Mouse (Mus musculus) bone marrow macrophage, adult 2 months (primary cell): ENCODE results near the gene Slc16a3. TPM values are rescaled to one million over a fixed set of nuclear protein-coding genes. Genes with fewer than 3 reads are reported as not detected.

Experiments used
- H3K27ac ChIP-seq: 2 replicates; pipeline ENCODE4 v1.5.1; 2012; ENCODE audit warnings: low read depth, low read length; ENCODE audit not compliant: insufficient read depth
- H3K4me1 ChIP-seq: 2 replicates; pipeline ENCODE4 v1.6.1; 2012; ENCODE audit warnings: low read length; ENCODE audit not compliant: control insufficient read depth, insufficient read depth
- H3K4me3 ChIP-seq: 2 replicates; pipeline ENCODE4 v1.5.1; 2012; ENCODE audit warnings: mild to moderate bottlenecking, low read length, moderate library complexity; ENCODE audit not compliant: insufficient read depth
- CTCF ChIP-seq: IDR thresholded peaks from 2 replicates; pipeline ENCODE4 v1.5.1; 2012; ENCODE audit warnings: low read depth, mild to moderate bottlenecking, low read length, moderate library complexity
- POLR2A ChIP-seq: IDR thresholded peaks from 2 replicates; pipeline ENCODE4 v1.6.1; 2012; ENCODE audit warnings: mild to moderate bottlenecking, low read depth, low read length, borderline replicate concordance
- polyA plus RNA-seq: library from polyadenylated mRNA; stranded (reverse); fragments of >200 nt; gene quantifications from 2 replicates; pipeline ENCODE4 v1.2.4, GENCODE M21; 2012; ENCODE audit not compliant: missing spikeins, insufficient read depth, insufficient read length

The Slc16a3 gene
- polyA plus RNA-seq, 1 experiment, result 45.2 TPM

DNA sequence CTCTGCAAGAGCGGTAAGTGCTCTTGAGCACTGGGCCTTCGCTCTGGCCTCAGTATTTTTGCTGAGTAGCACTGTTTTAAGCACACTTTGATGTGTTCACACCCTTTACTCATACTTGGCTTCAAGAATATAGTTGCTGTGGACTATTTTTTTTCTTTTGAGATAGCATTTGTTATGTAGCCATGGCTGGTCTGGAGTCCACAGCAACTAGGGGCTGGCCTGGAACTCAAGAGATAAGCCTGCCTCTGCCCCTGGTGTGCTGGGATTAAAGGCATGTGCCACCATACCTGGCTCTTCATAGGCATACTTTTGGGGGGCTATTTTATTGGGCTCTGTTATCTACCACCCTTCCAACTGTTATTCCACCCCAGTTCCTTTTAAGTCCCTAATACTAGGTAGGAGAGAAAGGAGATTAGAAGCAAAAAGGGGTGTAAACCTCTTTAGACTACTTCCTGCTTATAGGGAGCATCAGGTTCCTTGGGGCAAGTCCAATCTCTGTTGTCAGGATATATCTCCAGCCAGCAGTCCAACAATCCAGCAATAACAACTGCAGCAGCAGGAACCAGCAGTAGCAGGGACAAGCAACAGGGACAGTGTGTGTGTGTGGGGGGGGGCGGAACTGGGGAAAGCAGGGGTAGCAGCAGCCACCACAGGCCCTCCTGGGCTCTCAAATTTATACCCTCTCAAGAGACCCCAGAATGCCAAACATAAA lies 61.9 kb downstream of the Slc16a3 start:
- no peak overlapping the region for H3K27ac ChIP-seq
- no peak overlapping the region for H3K4me3 ChIP-seq
- no peak for TF ChIP-seq CTCF
- TF ChIP-seq POLR2A, result no peak
- no peaks in the 10 kb centered on the region for H3K4me1 ChIP-seq

Other genes with a start within 250 kb of the Slc16a3 start
- gene Cenpx, start 234.7 kb upstream of the Slc16a3 start, polyA plus RNA-seq, result 109 and 110 TPM in 2 replicates
- 34.3 and 46.1 TPM in 2 replicates for gene Lrrc45, start 234.6 kb upstream of the Slc16a3 start, polyA plus RNA-seq
- 14.3 and 18.1 TPM in 2 replicates for gene Rac3, start 227.0 kb upstream of the Slc16a3 start, polyA plus RNA-seq
- 65.0 and 65.6 TPM in 2 replicates for gene Dcxr, start 221.2 kb upstream of the Slc16a3 start, polyA plus RNA-seq
- gene Cbr2, start 216.4 kb upstream of the Slc16a3 start, polyA plus RNA-seq, result 57.0 and 81.4 TPM in 2 replicates
- 13.2 and 32.4 TPM in 2 replicates for gene Hmga1b, start 185.7 kb upstream of the Slc16a3 start, polyA plus RNA-seq
- gene Rfng, start 164.3 kb upstream of the Slc16a3 start, polyA plus RNA-seq, result 18.3 and 22.6 TPM in 2 replicates
- 34.7 and 41.1 TPM in 2 replicates for gene Gps1, start 164.2 kb upstream of the Slc16a3 start, polyA plus RNA-seq
- gene Dus1l, start 152.1 kb upstream of the Slc16a3 start, polyA plus RNA-seq, result 22.7 and 28.5 TPM in 2 replicates
- gene Fasn, start 123.9 kb upstream of the Slc16a3 start, polyA plus RNA-seq, result 6.9 and 8.1 TPM in 2 replicates
- 3.0 and 4.1 TPM in 2 replicates for gene Ccdc57, start 15.6 kb upstream of the Slc16a3 start, polyA plus RNA-seq
- 80.3 and 87.4 TPM in 2 replicates for gene Csnk1d, start 42.9 kb downstream of the Slc16a3 start, polyA plus RNA-seq
- not detected in 2 replicates for gene Cd7, start 90.9 kb downstream of the Slc16a3 start, polyA plus RNA-seq
- gene Sectm1b, start 115.1 kb downstream of the Slc16a3 start, polyA plus RNA-seq, result not detected in 2 replicates
- 0.88 TPM in 1 of 2 replicates, not detected in the other for gene Sectm1a, start 132.7 kb downstream of the Slc16a3 start, polyA plus RNA-seq
- not detected in 2 replicates for gene Tex19.2, start 170.2 kb downstream of the Slc16a3 start, polyA plus RNA-seq
- gene Tex19.1, start 197.7 kb downstream of the Slc16a3 start, polyA plus RNA-seq, result not detected in 2 replicates
- not detected in 2 replicates for gene Uts2r, start 211.8 kb downstream of the Slc16a3 start, polyA plus RNA-seq